Mouse (Mus musculus): ENCODE measurements around the gene Acsl3. TPM values are rescaled to one million over a fixed set of nuclear protein-coding genes. Genes with fewer than 3 reads are reported as not detected.
A peak's percentile ranks its signal among the peaks of the same experiment; 100 is the strongest.

Gene Acsl3
- 66.5 and 68.6 TPM in 2 replicates for polyA plus RNA-seq (2015; fragmentation: Nextera tagmentation; extraction: Ambion mirVana)

- Histone ChIP-seq H3K9ac (peak within 1 kb of the TSS; percentile 98), H3K4me1 (peaks cover 58% of the 10 kb centered on the region), H3K27ac (replicated peaks) (peak within 1 kb of the TSS; percentile 95), H3K4me2 (peak within 1 kb of the TSS; percentile 74), H3K36me3 (no peaks in the 10 kb centered on the region), H3K9me3 (no peaks in the 10 kb centered on the region), H3K27me3 (replicated peaks) (no peaks in the 10 kb centered on the region), H3K4me3 (peak within 1 kb of the TSS; percentile 95)
- ATAC-seq (ENCODE audit: extremely low read depth, insufficient number of reproducible peaks, low FRiP score, low TSS enrichment) = peak; percentile 98
- WGBS = under 1% methylated on average over 99 of the region's 104 CpGs
These were observed at the start of gene Acsl3, which contains the start of gene Utp14b for GRCm38 (mm10) chr1:78657671-78658440. Gene Acsl3 (plus strand): TSS chr1:78657825. Gene Utp14b (plus strand): TSS chr1:78658038.

- no peak overlapping the region for H3K27ac ChIP-seq (replicated peaks)
- 32% methylated on average over 12 of the region's 12 CpGs for WGBS
These were observed 48.3 kb upstream of the Acsl3 start for GRCm38 (mm10) chr1:78609134-78609907.

DNA sequence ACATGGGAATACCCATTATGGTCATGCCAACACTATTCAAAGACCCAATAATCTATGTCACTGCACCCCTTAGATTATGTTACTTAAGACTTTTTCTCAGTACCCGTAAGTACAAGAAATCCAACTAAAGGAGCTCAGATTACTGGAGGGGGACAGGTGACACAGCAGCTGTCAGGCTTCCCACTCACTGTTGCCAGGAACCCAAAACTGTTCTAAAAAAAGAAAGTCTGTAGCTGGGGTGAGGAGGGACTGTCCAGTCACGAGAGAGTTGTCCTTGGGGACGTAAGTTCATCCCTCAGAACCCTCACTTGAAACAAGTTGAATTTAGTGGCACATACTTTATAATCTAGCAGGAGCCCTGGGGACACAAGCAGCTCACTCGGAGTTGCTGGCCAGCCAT is 46.6 kb upstream of the Acsl3 start:
- H3K27me3 ChIP-seq (replicated peaks) = no peaks in the 10 kb centered on the region
- no peaks in the 10 kb centered on the region for H3K36me3 ChIP-seq
- H3K4me3 ChIP-seq = no peak overlapping the region
- 28% methylated on average over 4 of the region's 4 CpGs for WGBS
- H3K4me1 ChIP-seq = peaks cover 35% of the 10 kb centered on the region
- 0 out of 2 replicates have a peak overlapping the region, but pooled peaks have one; percentile 15 for H3K27ac ChIP-seq (replicated peaks)
- no peak overlapping the region for H3K9ac ChIP-seq
- 0 out of 2 replicates have a peak, but pooled peaks have one; percentile 37 for ATAC-seq (ENCODE audit: extremely low read depth, insufficient number of reproducible peaks, low FRiP score, low TSS enrichment)
- no peaks in the 10 kb centered on the region for H3K9me3 ChIP-seq
- H3K4me2 ChIP-seq = no peak overlapping the region

More at GRCm38 (mm10) chr1:78609134-78609907, 48.3 kb upstream of the Acsl3 start:
- no peak overlapping the region for H3K4me2 ChIP-seq
- ATAC-seq (ENCODE audit: extremely low read depth, insufficient number of reproducible peaks, low FRiP score, low TSS enrichment) = no peak
- no peak overlapping the region for H3K4me3 ChIP-seq
- no peaks in the 10 kb centered on the region for H3K36me3 ChIP-seq
- H3K27me3 ChIP-seq (replicated peaks) = no peaks in the 10 kb centered on the region
- peaks cover 27% of the 10 kb centered on the region for H3K4me1 ChIP-seq
- H3K9ac ChIP-seq = 0 out of 2 replicates have a peak overlapping the region, but pooled peaks have one; percentile 19
- H3K9me3 ChIP-seq = no peaks in the 10 kb centered on the region

DNA sequence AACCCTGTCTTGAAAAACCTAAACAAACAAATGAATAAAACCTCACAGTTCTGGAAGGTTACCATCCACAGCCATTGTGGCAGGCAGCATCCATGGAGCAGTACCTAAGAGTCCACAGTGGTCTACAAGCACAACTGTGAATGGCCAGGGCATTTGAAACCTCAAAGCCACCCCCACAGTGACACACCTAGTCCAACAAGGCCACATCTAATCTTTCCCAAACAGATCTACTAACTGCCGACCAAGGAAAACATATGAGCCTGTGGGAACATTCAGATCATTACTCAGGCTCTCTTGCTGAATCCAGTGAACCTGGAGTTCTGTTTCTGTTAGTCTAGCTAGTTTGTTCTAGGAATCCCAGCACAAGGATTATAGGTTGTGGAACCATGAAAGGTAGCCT is 44.7 kb upstream of the Acsl3 start:
- ATAC-seq (ENCODE audit: extremely low read depth, insufficient number of reproducible peaks, low FRiP score, low TSS enrichment) = no peak
- Histone ChIP-seq H3K4me1 (peaks cover 32% of the 10 kb centered on the region), H3K9me3 (no peaks in the 10 kb centered on the region), H3K36me3 (no peaks in the 10 kb centered on the region), H3K27me3 (replicated peaks) (no peaks in the 10 kb centered on the region), H3K9ac (no peak overlapping the region), H3K4me3 (no peak overlapping the region), H3K27ac (replicated peaks) (no peak overlapping the region), H3K4me2 (no peak overlapping the region)
- 49% methylated on average over 1 of the region's 1 CpGs for WGBS

DNA sequence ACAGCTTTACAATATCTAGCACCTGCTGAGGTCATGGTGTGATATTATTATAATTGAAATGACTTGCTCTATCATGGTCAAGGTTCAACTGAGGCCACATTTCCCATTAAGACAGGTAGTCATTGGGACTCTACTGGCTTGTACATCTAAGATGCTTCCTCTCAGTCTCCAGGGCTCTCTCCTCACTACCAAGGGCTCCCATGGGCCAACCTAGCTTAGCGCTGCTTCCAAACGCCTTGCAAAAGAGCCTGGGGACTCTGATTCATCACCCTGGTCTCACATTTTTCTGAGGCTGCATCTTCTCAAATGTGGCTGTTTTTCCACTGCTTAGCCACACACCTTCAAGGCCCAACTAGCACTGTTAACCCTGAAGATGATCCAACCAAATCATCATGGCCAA is 33.3 kb upstream of the Acsl3 start:
- WGBS = 84% methylated on average over 2 of the region's 2 CpGs
- H3K4me2 ChIP-seq = no peak overlapping the region
- no peak for ATAC-seq (ENCODE audit: extremely low read depth, insufficient number of reproducible peaks, low FRiP score, low TSS enrichment)
- no peaks in the 10 kb centered on the region for H3K9me3 ChIP-seq
- no peaks in the 10 kb centered on the region for H3K4me1 ChIP-seq
- no peak overlapping the region for H3K9ac ChIP-seq
- H3K27me3 ChIP-seq (replicated peaks) = no peaks in the 10 kb centered on the region
- H3K4me3 ChIP-seq = no peak overlapping the region
- no peak overlapping the region for H3K27ac ChIP-seq (replicated peaks)
- H3K36me3 ChIP-seq = no peaks in the 10 kb centered on the region

- ATAC-seq (ENCODE audit: extremely low read depth, insufficient number of reproducible peaks, low FRiP score, low TSS enrichment) = no peak
- WGBS = 77% methylated on average over 3 of the region's 3 CpGs
- H3K4me1 ChIP-seq = no peaks in the 10 kb centered on the region
- H3K4me2 ChIP-seq = no peak overlapping the region
- no peaks in the 10 kb centered on the region for H3K36me3 ChIP-seq
- no peak overlapping the region for H3K27ac ChIP-seq (replicated peaks)
- no peaks in the 10 kb centered on the region for H3K27me3 ChIP-seq (replicated peaks)
- H3K4me3 ChIP-seq = no peak overlapping the region
- H3K9me3 ChIP-seq = no peaks in the 10 kb centered on the region
- H3K9ac ChIP-seq = no peak overlapping the region
These were observed 23.1 kb upstream of the Acsl3 start for GRCm38 (mm10) chr1:78634486-78634885.

GRCm38 (mm10) chr1:78640871-78641270 is 16.8 kb upstream of the Acsl3 start:
- Histone ChIP-seq H3K9me3 (no peaks in the 10 kb centered on the region), H3K27ac (replicated peaks) (no peak overlapping the region), H3K36me3 (no peaks in the 10 kb centered on the region), H3K9ac (no peak overlapping the region), H3K4me2 (no peak overlapping the region), H3K27me3 (replicated peaks) (no peaks in the 10 kb centered on the region), H3K4me3 (no peak overlapping the region), H3K4me1 (no peaks in the 10 kb centered on the region)
- no peak for ATAC-seq (ENCODE audit: extremely low read depth, insufficient number of reproducible peaks, low FRiP score, low TSS enrichment)

GRCm38 (mm10) chr1:78641791-78642190 is 15.8 kb upstream of the Acsl3 start:
- no peak overlapping the region for H3K27ac ChIP-seq (replicated peaks)
- H3K9me3 ChIP-seq = no peaks in the 10 kb centered on the region
- no peaks in the 10 kb centered on the region for H3K4me1 ChIP-seq
- WGBS = 85% methylated on average over 3 of the region's 3 CpGs
- no peak overlapping the region for H3K9ac ChIP-seq
- no peak overlapping the region for H3K4me3 ChIP-seq
- no peaks in the 10 kb centered on the region for H3K27me3 ChIP-seq (replicated peaks)
- H3K4me2 ChIP-seq = no peak overlapping the region
- no peaks in the 10 kb centered on the region for H3K36me3 ChIP-seq
- ATAC-seq (ENCODE audit: extremely low read depth, insufficient number of reproducible peaks, low FRiP score, low TSS enrichment) = no peak

DNA sequence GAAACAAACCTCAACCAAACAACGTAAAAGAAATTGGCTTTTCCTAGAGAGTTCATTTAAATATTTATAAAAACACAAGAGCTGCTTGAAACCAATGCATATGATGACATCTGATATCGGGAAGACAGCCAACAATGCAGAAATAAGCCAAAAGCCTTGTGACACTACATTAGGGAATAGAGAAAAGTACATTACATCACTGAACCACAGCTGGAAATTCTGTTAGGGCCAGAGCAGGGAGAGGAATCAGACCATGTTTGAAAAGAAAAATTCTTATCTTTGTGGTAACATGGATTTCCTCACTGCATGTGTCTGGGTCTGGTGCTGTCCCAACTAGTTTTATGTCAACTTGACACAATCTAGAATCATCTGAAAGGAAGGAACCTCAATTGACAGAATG is 15.4 kb upstream of the Acsl3 start:
- no peaks in the 10 kb centered on the region for H3K9me3 ChIP-seq
- 75% methylated on average over 2 of the region's 2 CpGs for WGBS
- H3K36me3 ChIP-seq = no peaks in the 10 kb centered on the region
- H3K27ac ChIP-seq (replicated peaks) = no peak overlapping the region
- no peaks in the 10 kb centered on the region for H3K27me3 ChIP-seq (replicated peaks)
- no peak overlapping the region for H3K4me2 ChIP-seq
- peaks cover 2% of the 10 kb centered on the region; the same call in 1 of the 2 replicates for H3K4me1 ChIP-seq
- no peak for ATAC-seq (ENCODE audit: extremely low read depth, insufficient number of reproducible peaks, low FRiP score, low TSS enrichment)
- H3K9ac ChIP-seq = no peak overlapping the region
- no peak overlapping the region for H3K4me3 ChIP-seq

GRCm38 (mm10) chr1:78647317-78647885 is 10.2 kb upstream of the Acsl3 start:
- Histone ChIP-seq H3K36me3 (no peaks in the 10 kb centered on the region), H3K4me3 (no peak overlapping the region), H3K27ac (replicated peaks) (no peak overlapping the region), H3K4me2 (no peak overlapping the region), H3K4me1 (peaks cover 10% of the 10 kb centered on the region), H3K9me3 (no peaks in the 10 kb centered on the region), H3K9ac (no peak overlapping the region), H3K27me3 (replicated peaks) (no peaks in the 10 kb centered on the region)
- no peak for ATAC-seq (ENCODE audit: extremely low read depth, insufficient number of reproducible peaks, low FRiP score, low TSS enrichment)
- WGBS = 65% methylated on average over 8 of the region's 8 CpGs

DNA sequence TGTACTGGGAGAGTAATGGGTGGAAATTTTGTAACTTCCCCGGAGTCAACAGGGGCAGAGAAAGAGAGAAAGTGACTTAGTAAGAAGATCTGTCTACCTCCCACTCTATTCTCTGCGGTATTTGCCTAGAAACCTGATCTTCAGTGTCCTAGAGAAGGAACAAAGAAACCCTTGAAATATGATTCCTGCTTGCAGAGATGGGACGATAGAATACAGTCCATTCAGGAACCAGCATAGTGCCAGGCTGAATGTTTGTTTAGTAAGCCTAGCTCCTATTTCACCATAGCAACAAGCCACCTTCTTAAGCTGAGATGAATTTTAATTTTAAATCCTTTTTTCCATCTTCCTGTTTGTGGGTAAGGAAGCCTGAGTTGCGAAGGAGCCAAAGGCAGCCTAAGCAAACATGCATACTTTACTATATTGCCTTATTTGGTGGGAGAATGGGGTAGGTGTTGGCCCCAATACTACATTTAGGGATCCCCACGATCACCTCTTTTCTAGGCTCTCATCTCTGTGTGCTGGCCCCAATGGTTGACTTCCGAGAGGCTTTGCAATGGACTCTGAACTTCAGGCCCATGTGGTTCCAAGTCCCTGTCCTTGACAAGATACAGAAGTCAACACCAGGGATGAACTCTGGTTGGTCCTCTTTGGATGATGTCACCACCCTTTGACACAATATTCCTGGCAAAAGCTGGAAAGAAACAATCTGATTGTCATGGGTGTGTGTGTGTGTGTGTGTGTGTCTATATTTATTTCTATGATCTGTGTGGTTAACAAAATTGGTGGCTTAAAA is 8.2 kb upstream of the Acsl3 start:
- ATAC-seq (ENCODE audit: extremely low read depth, insufficient number of reproducible peaks, low FRiP score, low TSS enrichment) = no peak
- Histone ChIP-seq H3K27ac (replicated peaks) (no peak overlapping the region), H3K4me3 (no peak overlapping the region), H3K4me1 (peaks cover 10% of the 10 kb centered on the region), H3K9me3 (no peaks in the 10 kb centered on the region), H3K27me3 (replicated peaks) (no peaks in the 10 kb centered on the region), H3K4me2 (no peak overlapping the region), H3K36me3 (no peaks in the 10 kb centered on the region), H3K9ac (no peak overlapping the region)
- 47% methylated on average over 6 of the region's 6 CpGs for WGBS
